Mouse (Mus musculus): Measurements from ENCODE around the gene Myh7b. TPM values are rescaled to one million over a fixed set of nuclear protein-coding genes. Genes with fewer than 3 reads are reported as not detected.
"Not testable (repeated sequence)": the region's sequence is repeated elsewhere in the genome, so short reads cannot be mapped to it uniquely, and the experiment has no call there.

The Myh7b gene
- total RNA-seq, 2 experiments from 2014 or later: 0.03 to 0.07 TPM

DNA sequence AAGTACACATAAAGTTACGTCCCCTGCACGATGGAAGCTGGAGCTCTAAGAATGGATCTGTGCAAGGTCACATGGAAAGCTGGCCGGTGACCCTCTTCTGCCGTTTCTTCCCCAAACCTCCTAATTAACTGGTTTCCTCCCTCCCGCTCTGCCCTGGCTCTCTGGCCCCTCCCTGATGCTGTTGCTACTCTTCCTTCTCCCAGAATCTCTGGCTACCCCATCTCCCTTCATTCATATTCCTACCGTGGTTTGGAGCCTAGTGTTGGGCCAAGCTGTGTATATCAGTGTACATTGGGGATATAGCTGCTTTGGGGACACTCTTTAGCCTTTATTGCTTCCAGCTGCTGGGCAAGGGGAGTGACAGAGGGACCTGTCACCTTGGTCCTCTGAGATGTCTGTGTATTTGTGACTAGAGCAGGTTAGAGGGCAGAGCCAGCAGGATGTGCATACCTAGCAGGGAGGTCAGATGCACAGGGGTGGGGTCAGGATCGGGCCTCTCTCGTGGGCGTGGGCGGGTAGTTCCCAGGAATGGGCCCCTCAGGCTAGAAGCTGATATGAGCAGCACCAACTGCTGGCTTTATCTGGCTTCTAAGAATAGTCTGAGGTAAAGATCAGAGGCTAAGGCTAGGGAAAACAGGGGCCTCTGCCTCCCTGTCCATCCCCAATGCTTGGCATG is 6.3 kb upstream of the Myh7b start:
- no peak for DNase-seq

DNA sequence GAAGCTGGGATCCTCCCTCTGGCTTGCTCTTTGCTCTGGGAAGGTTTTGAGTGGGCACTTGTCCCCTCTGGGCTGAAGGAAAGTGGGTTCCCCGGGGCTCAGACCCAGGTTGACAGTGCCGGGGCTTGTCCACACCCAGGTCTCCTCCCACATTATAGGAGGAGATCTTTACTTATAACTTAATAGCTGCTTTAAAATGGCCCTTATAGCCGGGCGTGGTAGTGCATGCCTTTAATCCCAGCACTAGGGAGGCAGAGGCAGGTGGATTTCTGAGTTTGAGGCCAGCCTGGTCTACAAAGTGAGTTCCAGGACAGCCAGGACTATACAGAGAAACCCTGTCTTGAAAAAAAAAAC is 5.8 kb upstream of the Myh7b start:
- DNase-seq: not testable (repeated sequence)

DNA sequence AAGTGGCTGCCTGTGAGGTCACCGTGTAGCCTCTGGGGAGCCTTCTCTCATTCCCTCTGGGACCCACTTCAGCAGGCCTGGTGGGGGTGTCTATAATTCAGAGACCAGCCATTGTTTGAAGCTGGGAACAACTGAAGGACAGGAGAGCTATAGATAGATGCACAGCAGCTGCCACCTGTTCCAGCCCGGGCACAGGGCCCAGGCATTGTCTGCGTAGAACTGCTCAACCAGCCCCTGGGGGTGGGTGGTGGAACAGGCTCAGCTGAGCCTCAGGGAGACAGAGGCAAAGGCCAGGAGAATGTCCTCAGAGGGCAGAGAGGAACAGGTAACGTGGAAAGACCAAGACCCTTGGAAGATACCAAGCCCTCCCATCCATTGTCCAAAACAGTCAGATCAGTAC is 4.7 kb upstream of the Myh7b start:
- no peak for DNase-seq

DNA sequence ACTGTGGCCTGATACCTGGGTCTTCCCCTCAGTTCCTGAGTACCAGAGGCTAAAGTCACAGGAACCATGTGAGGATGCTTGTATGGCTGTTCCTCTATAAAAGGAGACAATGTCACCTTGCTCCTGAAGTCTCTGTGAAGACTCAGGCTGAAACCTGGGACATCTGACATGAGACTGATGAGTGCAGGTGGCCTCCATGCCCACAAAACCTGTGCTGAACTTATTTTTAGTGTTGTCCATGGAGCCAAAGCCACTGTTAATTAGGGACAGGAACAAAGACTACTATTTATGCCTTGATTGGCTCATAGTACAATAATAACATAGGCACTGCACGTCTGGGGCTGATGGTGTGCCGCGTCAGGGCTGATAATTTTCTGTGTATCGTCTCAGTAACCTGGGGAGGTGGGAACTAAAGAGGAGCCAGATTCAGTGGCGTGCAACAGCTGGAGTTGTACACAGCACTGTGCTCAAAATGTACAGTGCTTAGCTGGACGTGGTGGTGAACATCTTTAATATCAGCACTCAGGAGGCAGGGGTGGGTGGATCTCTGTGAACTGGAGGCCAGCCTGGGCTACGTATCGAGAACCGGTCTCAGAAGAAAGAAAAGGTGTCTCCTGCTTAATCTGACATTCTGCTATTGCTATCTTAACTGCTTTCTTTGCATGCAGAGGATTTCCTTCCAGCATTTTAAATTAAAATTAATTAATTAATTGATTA is 980 bp downstream of the Myh7b start:
- DNase-seq: no peak

DNA sequence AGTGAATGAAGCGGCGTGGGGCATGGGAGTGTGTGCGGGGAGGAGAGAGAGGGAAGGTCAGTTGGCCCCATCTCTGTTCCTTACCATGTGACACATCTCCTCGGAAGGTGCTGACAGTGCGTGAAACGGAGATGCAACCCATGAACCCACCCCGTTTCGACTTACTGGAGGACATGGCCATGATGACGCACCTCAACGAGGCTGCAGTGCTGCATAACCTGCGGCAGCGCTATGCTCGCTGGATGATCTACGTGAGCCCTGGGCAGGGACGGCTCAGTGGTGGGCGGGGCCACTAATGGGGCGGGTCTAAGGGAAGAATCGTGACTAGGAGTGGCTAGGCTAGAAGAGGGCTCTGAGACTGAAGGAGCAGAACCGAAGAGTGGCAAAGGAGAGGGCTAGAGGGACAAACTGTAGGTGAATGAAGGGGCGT is 2.3 kb downstream of the Myh7b start:
- peak; percentile 86 to 89 for DNase-seq

DNA sequence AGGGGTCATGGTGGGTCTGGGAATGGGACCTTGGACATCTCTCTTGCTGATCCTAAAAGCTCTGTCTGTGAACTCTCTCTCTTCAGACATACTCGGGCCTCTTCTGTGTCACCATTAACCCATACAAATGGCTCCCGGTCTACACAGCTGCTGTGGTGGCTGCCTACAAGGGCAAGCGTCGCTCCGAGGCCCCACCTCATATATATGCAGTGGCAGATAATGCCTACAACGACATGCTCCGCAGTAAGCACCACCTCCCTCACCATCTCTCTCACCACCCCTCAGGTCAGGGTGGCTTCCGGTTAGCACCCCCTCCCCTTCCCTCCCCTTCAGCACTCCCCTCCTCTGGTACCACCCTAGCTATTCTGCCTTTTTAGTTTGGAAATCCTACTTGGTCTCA is 2.9 kb downstream of the Myh7b start:
- DNase-seq: no peak

DNA sequence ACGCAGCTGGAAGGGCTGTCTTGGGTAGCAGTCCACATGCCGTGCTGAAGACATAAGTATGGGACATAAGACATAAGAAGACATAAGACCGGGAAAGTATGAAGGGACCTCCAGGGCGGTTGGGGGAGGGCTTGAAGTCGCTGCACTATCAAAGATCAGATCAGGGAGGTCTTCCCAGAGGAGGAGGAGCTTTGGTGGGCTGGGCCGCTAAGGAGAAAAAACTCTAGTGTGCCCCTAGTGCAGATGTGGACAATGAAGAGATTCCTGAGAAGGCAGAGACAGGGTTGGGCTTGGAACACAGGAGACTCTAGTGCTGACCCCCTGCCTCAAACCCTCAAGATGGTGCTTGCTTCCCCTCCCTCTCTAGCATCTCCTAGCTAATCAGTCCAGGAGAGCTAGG is 6.0 kb downstream of the Myh7b start:
- no peak for DNase-seq

DNA sequence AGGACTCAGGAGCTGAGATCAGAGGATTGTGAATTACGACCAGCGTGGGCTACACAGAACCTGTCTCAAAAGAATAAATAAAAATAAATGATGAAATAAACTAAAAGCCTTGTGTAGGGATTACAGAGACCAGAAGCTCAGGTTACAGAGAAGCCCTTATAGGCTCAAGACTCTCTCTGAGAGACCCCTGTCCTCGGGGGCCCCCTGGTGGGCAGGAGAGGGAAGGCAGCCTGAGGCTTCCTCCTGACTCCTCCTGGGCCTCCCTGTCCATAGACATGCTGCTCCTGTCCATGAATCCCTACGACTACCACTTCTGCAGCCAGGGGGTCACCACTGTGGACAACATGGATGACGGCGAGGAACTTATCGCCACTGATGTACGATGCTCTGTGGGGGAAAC is 8.8 kb downstream of the Myh7b start:
- DNase-seq: peak; percentile 91 to 96

DNA sequence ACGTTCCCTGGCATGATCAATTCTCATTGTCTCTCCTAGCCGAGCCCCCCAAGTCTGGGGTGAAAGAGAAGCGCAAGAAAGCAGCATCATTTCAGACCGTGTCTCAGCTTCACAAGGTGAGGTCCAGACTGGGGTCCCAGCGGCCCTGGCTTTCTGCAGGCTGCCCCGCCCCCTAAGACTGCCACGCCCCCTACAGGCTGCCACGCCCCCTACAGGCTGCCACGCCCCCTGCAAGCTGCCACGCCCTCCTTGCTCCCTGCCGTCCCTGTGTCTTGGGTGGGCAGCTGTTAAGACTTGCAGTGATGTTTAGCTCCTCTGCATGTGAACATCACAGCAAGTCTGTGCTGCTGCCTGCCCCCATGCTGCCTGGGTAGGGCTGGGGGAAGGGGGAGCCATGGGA is 11.6 kb downstream of the Myh7b start:
- no peak for DNase-seq

DNA sequence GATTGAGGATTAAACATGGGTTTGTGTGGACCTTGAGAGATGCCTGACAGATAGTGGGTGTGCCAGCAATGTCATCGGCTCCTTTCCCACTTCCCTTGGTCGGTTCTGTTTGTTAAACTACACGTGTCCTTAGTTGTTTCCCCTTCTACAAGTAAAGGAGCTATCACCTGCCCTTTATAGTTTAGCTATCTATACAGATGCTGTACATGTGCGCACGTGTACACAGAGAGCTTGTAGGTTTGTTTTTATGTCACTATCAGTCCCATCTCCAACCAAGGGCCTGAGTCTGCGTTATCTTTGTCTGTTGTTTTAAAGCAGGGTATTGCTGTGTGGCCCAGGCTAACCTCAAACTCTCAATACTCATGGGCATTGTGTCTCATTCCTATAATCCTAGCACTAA is 13.0 kb downstream of the Myh7b start:
- DNase-seq: no peak

DNA sequence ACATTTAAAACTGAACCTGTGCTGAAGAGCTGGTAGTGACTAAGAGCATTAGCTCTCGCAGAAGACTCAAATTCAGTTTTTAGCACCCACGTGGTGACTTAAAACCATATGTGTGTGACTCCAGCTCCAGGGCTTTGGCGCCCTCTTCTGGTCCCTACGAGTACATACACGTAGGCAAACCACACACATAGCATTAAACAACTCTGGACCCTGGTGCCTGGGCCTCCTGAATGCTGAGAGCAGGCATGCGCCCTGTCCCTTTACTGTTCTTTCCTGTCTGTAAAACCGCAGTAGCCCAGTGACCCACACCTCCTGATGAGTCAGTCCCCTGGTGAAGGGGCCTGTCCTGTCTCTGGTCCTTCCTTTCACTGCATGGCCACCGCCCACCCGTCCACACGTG is 13.7 kb downstream of the Myh7b start:
- DNase-seq: peak in 1 of 2 experiments; percentile 38

DNA sequence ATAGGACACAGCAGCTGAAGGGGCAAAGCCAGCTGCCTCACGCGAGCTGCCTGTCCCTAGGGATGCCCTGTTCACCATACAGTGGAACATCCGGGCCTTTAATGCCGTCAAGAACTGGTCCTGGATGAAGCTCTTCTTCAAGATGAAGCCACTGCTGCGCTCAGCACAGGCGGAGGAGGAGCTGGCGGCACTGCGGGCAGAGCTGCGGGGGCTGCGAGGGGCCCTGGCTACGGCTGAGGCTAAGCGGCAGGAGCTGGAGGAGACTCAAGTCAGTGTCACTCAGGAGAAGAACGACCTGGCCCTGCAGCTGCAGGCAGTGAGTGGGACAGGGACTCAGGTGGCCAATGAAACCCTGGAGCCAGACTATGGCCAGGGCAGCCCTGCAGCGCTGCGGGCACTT is 15.3 kb downstream of the Myh7b start:
- no peak for DNase-seq

DNA sequence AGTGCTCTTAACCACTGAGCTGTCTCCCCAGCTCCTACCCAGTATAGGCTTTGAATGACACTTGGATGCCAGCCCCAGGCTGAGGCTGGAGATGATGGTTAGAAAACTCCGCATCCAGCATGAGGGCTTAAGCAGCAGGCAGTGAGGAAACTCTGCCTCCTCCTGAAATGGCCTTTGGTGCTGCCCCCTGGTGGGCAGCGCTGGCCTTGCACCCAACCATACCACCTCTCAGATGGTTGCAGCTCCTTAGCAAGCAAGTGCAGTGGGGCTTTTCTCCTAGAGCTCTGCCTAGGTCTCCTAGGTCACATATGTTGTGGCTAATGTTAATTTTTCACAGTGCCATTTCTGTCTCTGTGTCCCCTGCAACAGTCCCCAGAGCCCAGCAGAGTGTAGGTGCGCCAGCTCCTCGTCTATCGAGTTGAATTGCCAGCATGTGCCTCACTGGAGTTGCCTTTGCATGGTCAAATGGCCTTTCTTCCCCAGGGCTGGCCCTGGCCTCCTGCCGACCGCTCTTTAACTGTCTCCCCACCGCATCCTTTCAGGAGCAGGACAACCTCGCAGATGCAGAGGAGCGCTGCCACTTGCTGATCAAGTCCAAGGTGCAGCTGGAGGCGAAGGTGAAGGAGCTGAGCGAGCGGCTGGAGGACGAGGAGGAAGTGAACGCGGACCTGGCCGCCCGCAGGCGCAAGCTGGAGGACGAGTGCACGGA is 16.2 kb downstream of the Myh7b start:
- DNase-seq: peak; percentile 71 to 84

DNA sequence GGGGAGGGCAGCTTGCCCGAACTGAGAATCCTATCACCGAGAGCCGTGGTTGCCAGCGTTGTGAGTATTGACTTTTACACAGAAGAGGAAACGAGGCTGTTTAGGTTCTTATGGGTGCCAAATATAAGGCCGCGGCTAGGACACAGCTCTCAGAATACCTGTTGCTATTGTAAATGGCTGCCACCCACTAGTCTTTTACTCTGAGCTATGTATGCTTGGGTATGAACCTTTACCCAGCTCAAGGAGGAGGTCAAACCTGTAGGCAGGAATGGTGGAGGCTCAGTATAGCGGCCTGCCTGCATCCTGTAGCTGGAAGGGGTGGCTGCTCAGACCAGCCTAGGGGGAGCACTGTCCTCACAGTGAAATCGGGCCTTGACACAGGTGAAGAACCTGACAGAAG is 17.1 kb downstream of the Myh7b start:
- no peak for DNase-seq

DNA sequence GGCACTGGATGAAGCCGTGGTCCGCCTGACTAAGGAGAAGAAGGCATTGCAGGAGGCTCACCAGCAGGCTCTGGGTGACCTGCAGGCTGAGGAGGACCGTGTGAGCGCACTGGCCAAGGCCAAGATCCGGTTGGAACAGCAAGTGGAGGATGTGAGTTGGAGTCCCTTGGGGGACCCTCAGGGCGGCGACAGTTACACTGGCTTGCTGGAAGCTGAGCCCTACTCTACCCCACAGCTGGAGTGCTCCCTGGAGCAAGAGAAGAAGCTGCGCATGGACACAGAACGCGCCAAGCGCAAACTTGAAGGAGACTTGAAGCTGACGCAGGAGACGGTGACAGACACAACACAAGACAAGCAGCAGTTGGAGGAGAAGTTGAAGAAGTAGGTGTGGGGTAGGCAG is 17.5 kb downstream of the Myh7b start:
- no peak for DNase-seq

DNA sequence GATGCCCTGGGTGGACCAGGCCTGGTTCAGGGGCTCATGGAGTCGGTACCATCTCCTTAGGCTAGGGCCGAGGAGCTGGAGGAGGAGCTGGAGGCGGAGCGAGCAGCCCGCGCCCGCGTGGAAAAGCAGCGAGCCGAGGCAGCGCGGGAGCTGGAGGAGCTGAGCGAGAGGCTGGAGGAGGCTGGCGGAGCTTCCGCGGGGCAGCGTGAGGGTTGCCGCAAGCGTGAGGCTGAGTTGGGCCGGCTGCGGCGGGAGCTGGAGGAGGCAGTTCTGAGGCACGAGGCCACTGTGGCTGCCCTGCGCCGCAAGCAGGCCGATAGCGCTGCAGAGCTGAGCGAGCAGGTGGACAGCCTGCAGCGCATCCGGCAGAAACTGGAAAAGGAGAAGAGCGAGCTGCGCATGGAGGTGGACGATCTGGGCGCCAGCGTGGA is 18.2 kb downstream of the Myh7b start:
- peak; percentile 41 to 69 for DNase-seq

DNA sequence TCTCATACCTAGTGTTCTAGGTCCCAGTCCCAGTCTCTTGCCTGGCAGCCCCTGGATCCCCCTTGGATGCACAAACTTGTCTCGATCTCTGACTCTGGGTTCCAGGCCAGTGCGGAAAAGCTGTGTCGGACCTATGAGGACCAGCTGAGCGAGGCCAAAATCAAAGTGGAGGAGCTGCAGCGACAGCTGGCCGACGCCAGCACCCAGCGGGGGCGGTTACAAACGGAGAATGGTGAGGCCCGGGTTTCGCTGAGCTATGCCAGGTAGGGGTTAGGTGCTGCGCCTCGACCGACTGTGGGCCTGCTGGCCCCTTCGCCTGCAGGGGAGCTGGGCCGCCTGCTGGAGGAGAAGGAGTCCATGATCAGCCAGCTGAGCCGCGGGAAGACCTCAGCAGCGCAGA is 19.1 kb downstream of the Myh7b start:
- no peak for DNase-seq

DNA sequence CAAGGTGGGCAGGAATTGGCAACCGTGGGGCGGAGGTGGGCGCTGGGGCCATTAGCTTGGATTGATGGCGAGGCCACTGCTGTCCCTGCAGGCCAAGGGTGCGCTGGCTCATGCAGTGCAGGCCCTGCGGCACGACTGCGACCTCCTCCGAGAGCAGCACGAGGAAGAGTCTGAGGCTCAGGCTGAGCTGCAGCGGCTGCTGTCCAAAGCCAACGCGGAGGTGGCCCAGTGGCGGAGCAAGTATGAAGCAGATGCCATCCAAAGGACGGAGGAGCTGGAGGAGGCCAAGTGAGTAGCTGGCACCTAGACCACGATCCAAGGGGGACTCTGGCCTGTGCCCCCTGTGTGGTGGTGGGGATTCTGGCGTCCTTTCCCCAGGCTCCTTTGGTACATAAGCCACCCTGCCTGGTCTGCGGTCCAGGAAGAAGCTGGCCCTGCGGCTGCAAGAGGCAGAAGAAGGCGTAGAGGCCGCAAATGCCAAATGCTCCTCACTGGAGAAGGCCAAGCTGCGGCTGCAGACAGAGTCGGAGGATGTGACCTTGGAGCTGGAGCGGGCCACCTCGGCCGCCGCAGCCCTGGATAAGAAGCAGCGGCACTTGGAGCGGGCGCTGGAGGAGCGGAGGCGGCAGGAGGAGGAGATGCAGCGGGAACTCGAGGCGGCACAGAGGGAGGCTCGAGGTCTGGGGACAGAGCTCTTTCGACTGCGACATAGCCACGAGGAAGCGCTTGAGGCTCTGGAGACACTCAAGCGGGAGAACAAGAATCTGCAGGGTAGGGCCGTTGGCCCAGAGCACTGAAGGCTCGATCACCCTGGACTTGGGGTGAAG is 19.8 kb downstream of the Myh7b start:
- peak; percentile 62 to 70 for DNase-seq

DNA sequence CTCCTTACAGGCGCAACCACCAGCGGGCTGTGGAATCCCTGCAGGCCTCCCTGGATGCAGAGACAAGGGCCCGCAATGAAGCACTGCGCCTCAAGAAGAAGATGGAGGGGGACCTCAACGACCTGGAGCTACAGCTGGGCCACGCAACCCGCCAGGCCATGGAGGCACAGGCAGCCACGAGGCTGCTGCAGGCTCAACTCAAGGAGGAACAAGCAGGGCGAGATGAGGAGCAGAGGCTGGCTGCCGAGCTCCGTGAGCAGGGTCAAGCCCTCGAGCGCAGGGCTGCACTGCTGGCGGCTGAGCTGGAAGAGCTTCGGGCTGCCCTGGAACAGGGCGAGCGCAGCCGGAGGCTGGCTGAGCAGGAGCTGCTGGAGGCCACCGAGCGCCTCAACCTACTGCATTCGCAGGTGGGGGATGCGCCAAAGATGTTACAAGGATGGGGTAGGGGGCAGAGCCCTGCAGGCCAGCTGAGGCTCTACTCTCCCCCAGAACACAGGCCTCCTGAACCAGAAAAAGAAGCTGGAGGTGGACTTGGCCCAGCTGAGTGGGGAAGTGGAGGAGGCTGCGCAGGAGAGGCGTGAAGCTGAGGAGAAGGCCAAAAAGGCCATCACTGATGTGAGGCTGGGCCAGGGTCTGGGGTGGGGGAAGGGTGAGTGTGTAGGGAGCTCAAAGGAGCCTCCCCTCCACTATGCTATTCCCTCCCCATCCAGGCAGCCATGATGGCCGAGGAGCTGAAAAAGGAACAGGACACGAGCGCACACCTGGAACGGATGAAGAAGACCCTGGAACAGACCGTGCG is 21.3 kb downstream of the Myh7b start:
- DNase-seq: no peak

DNA sequence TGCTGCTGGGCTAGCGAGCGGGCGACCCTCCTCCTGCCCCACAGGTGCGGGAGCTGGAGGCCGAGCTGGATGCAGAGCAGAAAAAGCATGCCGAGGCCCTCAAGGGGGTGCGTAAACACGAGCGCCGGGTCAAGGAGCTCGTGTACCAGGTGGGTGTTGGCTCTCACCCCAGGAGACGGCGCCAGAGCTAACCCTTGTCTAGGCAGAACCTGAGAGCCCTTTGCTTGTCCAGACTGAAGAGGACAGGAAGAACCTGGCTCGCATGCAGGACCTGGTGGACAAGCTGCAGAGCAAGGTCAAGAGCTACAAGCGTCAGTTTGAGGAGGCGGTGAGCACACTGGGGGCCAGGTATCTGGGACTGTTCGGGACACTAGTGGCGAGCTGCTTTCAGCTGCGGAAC is 22.1 kb downstream of the Myh7b start:
- DNase-seq: no peak

DNA sequence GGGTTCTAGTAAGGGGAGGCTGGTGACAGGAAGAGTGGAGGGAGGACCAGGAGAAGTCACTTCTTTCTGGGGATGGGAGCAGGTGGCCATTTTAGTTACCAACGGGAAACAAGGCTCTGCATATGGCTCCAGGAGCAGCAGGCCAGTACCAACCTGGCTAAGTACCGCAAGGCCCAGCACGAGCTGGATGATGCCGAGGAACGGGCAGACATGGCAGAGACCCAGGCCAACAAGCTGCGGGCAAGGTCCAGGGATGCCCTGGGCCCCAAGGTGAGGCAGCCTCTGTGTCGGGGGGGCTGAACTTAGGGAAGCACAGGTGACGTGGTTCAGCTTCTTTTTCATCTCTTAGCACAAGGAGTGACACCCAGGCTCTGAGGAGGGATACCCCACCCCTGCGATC is 22.7 kb downstream of the Myh7b start:
- DNase-seq: no peak

DNA sequence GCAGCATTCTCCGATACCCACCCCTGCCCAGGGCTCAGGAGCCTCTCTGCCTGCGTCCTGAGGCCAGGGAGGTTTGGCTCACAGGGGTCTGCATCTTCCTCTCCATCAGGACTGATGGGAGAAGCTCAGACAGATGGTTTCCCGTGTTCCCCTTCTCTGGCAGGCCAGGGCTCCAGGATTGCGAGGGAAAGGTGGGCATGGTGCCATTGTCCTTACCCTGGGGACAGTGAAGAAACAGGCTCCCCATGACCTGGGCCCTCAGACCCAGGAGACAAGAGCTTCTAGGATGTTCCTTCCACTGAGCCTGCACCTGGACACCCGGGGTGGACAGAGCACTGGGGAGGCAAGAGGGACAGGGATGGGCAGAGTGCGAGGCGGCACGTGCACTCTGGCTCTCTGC is 23.6 kb downstream of the Myh7b start:
- DNase-seq: peak in 1 of 2 experiments; percentile 39
